ENCODE assay signal across 26 mouse cellular contexts in genomic region chr13:37465710-37466109, GRCm38 (mm10).
"Had no signal": no experiment of that assay in that cellular context is flagged by ENCODE, and none has a peak within 500 bp of the region (broad histone marks: within the 10 kb centered on the region; RNA-seq: fewer than 3 reads in every experiment).

No protein-coding gene starts in this region.

- ATAC-seq: hindbrain, embryonic 16.5 days; inflammation-experienced regulatory T-cells, adult 6 months; intestine, embryonic 15.5 days; intestine, postnatal 0 days had no signal

- DNase-seq: gastrocnemius, adult 2 months; gastrocnemius, postnatal 10 days; gastrocnemius, postnatal 25 days; heart, adult 18-20 months; heart, postnatal 10 days; heart, postnatal 4 days; kidney, adult 18-20 months; kidney, adult 8-10 months; kidney, postnatal 14 days; kidney, postnatal 4 days; layer of hippocampus, adult 9-11 months; layer of hippocampus, postnatal 36 days; left cerebral cortex, postnatal 4 days; liver, embryonic 13.5 days had no signal

- H3K4me2 ChIP-seq: heart, embryonic 12.5 days; hindbrain, embryonic 12.5 days; hindbrain, embryonic 14.5 days; intestine, embryonic 15.5 days; limb, embryonic 13.5 days; limb, embryonic 15.5 days; liver, embryonic 13.5 days had no signal

- H3K27ac ChIP-seq: gastrocnemius, adult 2 months; heart, embryonic 10.5 days; hindbrain, embryonic 10.5 days; hindbrain, embryonic 12.5 days; hindbrain, embryonic 14.5 days; intestine, embryonic 15.5 days; kidney, postnatal 0 days; limb, embryonic 13.5 days; limb, embryonic 15.5 days; liver, embryonic 13.5 days had no signal

- H3K36me3 ChIP-seq: heart, embryonic 10.5 days; heart, embryonic 12.5 days; hindbrain, embryonic 10.5 days; hindbrain, embryonic 12.5 days; intestine, embryonic 15.5 days; limb, embryonic 13.5 days; limb, embryonic 15.5 days; liver, embryonic 13.5 days had no signal

- H3K9me3 ChIP-seq: heart, embryonic 10.5 days; heart, embryonic 12.5 days; hindbrain, embryonic 10.5 days; hindbrain, embryonic 12.5 days; intestine, embryonic 15.5 days; limb, embryonic 13.5 days; limb, embryonic 15.5 days; liver, embryonic 13.5 days had no signal

- H3K9ac ChIP-seq: heart, embryonic 12.5 days; hindbrain, embryonic 12.5 days; hindbrain, embryonic 14.5 days; intestine, embryonic 15.5 days; limb, embryonic 13.5 days; limb, embryonic 15.5 days; liver, embryonic 13.5 days had no signal

- H3K4me3 ChIP-seq: gastrocnemius, adult 2 months; heart, embryonic 10.5 days; heart, embryonic 12.5 days; hindbrain, embryonic 10.5 days; hindbrain, embryonic 12.5 days; intestine, embryonic 15.5 days; limb, embryonic 13.5 days; limb, embryonic 15.5 days; liver, embryonic 13.5 days had no signal

- H3K27me3 ChIP-seq: heart, embryonic 12.5 days; hindbrain, embryonic 12.5 days; intestine, embryonic 15.5 days; limb, embryonic 13.5 days; limb, embryonic 15.5 days had no signal
